Mouse (Mus musculus): ENCODE data around the gene Prm2.
A peak's percentile ranks its signal among the peaks of the same experiment; 100 is the strongest.

The Prm2 gene

DNA sequence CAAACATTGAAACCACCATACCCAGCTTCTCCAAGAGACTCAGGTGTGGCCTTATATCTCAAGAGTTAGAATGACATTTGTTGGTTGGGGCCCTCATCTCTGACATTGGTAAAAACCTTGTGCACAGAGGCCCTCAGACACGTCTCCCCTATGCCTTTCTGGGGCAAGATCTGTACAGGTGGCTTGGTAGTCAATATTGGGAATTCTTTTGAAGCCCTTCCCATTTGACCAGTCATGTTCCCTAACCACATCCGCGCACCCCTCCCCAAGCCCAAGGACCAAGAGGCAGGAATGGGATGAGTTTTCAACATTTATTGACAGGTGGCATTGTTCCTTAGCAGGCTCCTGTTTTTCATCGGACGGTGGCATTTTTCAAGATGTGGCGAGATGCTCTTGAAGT lies at the start of gene Prm2:
Gene Prm2 (minus strand): TSS at position 101 of the 400 bp plus-strand sequence.
- no peak for ATAC-seq (ENCODE audit: low TSS enrichment)

DNA sequence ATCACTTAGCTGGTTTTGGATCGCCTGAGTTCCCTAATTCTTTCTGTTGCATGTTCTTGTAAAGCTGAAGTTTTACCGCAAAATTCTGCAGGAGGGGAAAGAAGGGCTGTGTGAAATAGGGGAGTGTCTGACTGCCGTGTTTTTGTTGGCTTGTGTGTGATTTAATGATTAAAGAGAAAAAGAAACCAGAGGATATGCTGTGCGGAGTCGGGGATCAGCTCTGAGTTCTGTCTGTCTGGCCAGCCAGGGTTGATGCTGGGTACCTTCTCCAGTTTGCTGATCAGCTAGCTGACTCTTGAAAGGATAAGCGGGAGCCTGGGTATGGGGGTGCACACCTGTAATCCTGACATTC lies 48.4 kb upstream of the Prm2 start:
- no peak for ATAC-seq (ENCODE audit: low TSS enrichment)

DNA sequence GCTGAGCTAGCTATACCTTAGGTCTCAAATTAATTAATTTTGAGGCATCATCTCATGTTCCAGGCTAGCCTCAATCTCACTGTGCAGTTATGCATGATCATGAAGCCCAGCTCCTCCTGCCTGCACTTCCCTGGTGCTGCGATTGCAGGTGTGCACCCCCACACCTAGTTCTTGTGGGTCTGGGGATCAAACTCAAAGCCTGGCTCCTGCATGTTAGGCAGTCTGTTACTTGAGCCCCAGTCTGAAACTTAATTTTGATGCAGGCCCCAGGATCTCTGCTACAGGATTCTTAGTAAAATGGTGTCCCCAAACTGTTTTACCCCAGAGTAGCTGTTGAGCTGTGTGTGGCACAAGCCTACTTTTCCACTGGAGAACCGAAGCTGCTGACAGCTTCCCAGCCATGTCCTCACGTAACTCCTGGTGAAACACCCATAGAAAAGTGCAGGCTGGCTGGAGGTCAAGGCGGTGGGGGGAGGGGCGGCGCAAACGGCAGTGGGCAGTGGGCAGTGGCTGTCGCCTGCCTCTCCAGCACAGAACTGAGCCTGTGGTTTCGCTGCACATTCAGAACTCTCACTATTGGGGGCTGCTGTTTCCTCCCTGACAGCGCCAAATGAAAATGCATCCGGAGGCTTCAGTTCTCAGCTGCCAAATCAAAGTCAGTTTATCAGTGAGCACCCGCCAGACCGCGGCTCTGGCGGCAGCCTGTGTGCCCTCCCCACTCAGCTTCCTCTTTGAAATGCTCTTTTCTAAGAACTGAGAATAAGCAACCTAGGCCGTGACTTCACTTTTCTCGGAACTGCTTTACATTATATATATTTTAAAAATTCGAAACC lies 47.8 kb upstream of the Prm2 start:
- ATAC-seq (ENCODE audit: low TSS enrichment): no peak

DNA sequence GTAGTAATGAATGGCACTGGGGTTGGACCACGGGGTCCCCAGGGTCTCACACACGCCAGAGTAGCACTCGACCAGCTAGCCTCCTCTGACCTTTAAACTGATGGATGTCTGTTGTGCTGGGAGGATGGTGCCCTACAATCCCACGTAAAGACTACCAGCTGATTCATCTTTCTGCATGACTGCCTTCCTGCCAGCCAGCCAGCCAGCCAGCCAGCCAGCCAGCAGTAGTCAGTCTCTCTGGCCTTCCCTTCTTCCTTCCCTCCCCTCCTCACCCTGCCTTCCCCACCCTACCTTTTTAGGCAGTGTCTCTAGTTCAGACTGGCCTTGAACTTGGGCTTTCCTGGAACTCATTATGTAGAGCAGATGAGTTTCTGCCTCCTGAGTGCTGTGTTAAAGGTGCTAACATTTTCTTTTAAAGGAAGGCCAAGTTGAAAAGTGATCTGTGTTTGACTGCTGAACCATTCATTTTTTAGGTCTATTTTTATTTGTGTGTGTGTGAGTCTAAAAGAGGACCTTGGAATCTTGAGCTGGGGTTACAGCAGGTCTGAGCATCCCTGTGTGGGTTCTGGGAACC lies 46.4 kb upstream of the Prm2 start:
- ATAC-seq (ENCODE audit: low TSS enrichment): no peak

DNA sequence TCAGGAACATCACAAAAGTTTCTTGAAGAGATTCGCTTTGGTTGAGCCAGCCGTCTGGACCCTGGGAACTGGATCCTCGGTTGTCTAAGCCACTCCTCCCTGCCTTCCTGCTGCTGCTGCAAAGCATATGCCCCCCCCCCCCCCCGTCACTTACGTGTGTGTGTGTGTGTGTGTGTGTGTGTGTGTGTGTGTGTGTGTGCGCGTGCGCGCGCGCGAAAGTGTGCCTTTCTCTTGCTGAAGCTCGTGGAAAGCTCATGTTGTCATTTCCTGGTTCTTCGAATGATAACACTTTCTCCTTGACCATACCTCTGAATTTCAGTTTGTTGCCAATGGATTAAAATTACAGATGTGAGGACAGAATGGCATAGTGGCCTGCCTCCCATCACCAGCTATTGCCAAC lies 44.1 kb upstream of the Prm2 start:
- no peak for ATAC-seq (ENCODE audit: low TSS enrichment)

DNA sequence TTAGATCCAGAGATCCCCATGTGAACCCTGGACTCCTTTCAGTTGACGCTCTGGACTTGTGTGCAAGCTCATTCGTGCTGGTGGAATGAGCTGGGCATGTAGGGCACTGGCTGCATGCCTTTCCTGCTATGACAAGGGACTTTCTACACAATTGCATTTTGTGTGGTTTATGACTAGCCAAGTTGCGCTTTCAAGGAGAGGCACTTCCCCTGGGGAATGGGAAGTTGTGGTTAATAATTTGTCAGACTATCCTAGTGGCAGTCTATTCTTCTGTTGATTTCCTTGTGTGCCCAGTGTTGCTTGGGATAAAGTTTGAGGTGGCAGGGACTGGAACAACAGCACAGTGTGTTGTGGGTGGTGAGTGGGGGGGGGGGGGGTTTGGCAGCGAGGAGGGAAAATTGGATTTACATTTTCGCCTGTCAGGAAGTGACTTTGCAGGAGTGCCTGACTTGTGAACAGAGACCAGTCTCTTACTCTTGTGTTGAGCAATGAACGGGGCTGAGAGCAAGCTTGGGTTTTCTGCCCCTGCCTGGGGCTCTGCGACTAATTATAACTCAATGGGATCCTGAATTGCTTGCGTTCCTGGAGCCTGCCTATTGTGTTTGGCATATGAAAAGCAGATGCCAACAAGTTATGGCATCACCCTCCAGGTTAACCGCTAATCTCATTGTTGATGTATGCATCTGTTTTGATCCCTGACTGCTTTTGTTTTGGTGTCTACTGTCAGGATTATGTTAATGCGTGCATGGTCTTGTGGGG lies 42.7 kb upstream of the Prm2 start:
- no peak for ATAC-seq (ENCODE audit: low TSS enrichment)

DNA sequence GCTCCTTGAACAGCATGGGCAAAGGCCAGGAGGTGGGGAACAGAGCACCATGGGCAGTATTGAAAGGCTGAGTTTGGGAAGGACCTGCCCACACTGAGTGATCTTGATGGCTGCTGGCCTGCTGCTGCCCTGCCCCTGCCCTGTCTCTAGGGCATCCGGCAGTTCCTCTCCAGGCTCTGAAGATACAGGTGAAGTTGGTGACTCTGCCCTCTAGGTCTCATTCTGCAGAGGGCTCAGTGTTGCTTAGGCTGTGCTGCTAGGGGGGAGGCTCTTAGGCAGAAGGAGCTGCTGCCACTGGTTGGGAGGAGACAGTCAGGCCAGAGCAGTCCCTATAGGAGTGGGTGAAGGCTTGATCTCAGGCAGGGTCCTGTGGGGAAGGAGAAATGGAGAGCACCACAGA lies 42.0 kb upstream of the Prm2 start:
- no peak for ATAC-seq (ENCODE audit: low TSS enrichment)

DNA sequence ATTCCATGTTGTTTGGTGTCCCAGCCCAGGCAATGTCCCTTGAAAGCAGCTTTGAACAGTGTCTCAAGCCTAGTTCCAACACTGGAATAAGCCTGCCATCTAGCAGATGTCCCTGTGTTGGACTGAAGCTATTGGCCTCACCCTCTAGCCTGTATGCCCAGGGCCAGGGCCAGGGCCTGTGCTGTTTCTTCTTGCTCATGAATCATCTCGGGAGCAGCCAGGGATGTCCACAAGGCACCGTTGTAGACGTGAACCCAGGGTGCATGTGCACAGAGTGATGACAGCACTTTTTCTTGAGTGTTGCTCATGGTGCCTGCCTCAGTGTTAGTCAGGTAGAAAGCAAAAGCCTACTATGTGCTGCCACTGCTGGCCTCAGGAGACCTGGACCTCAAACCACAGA lies 41.3 kb upstream of the Prm2 start:
- no peak for ATAC-seq (ENCODE audit: low TSS enrichment)

DNA sequence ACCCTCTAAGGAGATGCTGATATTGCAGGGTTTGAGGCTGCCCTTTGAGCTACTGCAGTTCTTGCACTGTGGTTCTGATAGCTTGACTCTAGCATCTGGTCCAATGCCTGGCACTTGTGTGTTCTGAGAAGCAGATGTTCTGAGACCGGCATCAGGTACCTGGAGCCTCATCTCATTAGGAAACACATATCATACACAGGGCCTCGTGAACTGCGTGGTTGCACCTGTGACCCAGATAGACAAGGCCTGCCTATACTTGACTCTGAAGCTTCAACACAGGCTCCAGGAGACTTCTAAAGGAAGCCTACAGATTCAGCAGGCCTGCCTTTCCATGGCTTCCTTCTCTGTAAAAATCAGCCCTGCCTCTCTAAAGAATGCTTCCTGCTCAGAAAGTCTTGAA lies 40.5 kb upstream of the Prm2 start:
- ATAC-seq (ENCODE audit: low TSS enrichment): no peak

DNA sequence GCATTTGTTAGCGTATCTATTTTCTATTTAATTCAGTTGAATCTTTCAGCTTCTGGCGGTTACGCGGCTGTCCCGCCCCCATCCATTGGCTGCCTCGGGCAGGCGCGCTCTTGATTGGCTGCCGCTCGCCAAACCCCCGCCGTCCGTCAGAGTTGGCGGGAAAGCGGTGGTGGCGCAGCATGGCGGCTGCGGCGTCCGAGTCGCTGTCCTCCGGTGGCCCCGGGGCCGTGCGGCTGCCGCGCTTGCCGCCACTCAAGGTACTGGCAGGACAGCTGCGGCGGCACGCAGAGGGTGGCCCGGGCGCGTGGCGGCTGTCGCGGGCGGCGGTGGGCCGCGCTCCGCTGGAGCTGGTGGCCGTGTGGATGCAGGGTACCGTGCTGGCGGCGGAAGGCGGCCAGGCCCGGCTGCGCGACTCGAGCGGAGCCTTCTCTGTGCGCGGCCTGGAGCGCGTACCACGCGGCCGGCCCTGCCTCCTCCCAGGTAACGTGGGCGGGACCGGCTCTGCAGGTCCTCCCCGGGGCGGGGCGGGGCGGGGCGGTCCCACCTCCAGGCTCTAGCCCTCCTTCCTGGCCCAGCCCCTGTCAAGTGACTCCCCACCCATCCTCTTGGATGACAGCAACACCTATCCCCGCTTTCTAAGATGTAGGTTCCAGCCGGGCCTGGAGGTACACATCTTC lies 39.1 kb upstream of the Prm2 start, which contains the start of gene Rmi2:
Gene Rmi2 (plus strand): TSS at position 149 of the 677 bp plus-strand sequence.
- ATAC-seq (ENCODE audit: low TSS enrichment): peak; percentile 97

DNA sequence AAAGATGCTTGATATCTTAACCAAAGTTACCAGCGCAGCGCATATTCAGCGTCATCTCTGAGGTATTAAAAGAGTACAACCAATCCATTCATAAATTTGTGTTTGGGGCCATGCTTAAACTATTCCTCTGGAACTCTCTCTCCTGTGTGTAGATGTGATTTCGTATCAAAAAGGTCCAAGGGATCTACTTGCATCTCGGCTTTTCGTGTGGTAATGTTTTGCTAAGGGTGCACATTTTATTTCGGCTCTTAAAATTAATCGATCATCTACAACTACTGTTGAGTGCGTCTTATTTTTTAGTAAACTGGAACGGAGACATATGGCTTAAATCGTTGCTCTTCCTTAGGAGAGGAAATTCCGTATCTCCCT lies 38.6 kb upstream of the Prm2 start:
- no peak for ATAC-seq (ENCODE audit: low TSS enrichment)

DNA sequence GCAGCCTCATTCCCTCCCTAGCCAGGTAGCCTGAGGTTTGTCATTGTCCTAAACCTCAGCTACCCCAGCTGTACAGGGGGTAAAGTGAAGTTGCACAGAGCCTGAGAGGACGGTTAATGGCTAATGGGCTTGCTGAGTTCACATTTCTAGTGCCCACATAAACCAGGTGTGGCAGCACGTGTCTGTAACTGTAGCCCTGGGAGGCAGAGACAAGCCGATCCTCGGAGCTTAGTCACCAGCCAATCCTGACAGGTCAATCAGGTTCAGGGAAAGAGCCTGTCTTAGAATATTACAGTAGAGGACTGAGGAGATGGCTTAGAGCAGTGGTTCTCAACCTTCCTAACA lies 32.5 kb upstream of the Prm2 start:
- ATAC-seq (ENCODE audit: low TSS enrichment): no peak

DNA sequence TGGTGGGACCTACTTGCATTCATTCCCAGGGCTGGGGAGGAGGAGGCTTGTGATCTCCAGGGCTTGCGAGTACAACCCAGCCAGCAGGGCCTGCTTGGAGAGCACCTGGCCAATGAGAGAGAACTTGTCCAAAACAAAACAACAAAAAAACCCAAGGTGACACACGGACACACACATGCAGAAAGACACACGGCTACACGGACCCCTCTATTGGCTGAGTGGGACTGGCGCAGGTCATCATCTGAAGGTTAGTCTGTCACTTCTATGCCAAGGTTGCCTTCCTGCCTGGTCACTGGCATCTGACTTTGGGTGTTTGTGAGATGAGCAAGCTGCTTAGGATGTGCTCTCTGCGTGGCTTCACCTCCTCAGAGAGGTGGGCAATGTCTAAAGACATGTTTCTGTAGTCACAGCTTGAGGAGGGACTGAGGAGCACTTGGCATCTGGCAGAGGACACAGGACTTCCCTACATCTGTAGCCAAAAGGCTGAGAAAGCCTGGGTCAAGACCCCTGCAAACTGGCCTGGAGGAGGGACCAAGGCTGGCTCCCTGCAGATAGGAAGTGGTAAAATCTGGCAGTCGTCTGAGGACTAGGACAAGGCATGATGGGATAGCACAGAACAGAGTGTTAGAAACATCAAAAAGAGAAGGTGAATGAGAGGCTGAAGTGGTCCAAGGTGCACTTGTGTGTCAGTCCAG lies 32.0 kb upstream of the Prm2 start:
- no peak for ATAC-seq (ENCODE audit: low TSS enrichment)

DNA sequence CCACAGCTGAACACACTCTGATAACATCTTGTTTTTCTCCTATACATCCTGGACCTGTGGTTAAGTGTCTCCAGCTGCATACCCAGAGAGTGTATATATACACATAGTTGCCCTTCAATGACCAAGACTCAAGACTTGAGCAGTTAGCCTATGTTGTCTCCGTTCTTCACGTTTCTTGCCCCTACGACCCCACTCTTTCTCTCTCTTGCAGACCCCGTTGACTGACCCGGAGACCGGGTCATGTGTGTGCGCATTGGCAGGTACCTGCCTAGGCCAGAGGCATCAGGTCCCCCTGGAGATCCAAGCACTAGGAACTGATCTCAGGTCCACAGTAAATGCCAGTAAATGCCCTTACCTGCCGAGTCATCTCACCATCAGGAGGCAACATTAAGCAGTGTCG lies 31.3 kb upstream of the Prm2 start:
- no peak for ATAC-seq (ENCODE audit: low TSS enrichment)

DNA sequence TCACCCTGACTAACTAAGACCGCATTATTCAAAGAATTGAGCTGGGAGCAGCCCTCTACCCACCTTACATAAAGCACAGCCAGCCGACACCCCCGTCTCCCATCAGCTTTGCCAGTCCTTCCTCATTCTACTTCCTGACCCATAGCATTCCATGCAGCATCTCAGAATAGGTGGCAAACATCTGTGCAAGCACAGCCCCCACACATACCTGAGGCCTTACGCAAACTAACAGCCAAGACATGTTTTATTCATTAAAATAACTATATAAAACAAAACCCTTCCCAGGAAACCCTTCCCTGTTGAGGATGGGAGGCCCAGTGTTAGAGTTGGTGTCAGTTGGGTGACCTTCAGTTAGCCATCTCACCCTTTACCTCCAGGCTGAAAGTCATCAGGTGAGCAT lies 29.9 kb upstream of the Prm2 start:
- ATAC-seq (ENCODE audit: low TSS enrichment): no peak

DNA sequence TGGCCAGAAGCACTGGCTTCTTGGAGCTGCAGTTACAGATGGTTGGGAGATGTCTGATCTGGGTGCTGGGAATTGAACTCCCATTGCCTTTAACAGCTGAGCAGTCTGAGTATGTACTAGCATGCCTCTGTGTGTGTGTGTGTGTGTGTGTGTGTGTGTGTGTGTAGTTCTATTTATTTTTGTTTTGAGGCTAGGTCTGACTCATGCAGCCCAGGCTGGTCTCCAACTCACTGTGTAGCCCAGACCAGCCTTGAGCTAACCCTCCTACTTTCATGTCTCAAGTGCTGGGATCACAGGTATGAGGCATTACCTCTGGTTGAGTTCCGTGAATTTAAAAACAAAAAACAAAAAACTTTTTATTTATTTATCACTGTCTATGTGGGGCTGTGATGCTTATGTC lies 28.6 kb upstream of the Prm2 start:
- ATAC-seq (ENCODE audit: low TSS enrichment): no peak

DNA sequence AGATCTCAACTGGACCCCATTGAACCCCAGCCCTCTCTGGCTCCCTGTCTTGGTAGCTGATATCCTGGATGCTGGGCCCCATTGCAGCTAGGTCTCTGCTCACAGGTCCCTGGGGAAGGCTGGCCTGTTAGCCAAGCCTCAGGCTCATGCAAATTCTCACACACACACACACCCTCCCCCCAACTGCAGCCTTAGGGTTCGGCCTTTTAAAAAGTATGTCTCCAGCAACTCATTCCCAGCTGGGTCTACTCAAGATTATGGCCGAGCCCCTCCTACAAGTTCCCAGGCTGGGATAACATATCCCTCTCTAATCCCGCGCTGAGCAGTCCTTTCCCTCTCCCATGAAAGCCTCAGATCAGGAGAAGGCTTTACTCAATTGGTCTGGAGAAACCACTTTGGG lies 25.5 kb upstream of the Prm2 start:
- ATAC-seq (ENCODE audit: low TSS enrichment): no peak

DNA sequence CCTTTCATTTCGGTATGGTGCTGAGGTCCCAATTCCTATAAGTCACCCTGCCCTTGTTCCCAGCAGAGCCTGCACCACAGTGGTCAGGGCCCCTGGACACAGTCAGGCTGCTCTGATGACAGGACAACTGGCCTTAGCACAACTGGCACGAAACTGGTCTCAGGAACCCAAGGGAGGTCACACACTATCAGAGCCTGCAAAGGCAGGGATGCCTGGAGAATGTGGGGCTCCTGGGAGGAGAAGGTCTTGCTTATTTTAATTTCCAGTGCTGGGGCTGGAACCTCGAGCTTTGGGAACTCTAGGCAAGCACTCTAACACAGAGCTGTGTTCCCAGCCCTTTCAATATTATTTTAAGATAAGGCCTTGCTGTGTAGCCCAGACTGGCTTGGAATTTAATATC lies 24.0 kb upstream of the Prm2 start:
- ATAC-seq (ENCODE audit: low TSS enrichment): no peak

DNA sequence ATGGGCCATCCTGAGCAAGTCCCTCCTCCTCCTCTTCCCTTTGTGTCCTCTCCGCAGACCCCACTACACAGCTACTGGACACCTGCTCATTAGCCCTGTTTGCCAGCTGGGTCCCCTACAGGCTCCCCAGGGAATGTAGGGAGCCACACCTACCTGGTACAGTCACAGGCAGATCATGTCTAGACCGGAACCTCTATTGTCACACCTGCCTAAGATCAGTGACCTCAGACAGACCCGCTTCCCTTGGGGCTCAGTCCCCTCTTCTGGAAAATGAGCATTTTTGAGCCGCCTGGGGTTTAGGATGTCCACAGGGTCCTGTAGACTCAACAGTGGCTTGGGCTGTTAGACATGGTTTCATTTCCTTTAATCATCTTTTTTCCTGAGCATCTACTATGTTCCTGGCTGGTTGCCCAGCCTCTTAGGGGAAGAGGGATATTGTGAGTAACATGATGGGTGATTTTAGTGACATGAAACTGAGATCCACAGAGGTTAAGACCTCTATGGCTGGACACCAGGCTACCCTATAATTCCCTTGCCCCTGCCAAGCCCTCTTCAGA lies 22.7 kb upstream of the Prm2 start:
- no peak for ATAC-seq (ENCODE audit: low TSS enrichment)

DNA sequence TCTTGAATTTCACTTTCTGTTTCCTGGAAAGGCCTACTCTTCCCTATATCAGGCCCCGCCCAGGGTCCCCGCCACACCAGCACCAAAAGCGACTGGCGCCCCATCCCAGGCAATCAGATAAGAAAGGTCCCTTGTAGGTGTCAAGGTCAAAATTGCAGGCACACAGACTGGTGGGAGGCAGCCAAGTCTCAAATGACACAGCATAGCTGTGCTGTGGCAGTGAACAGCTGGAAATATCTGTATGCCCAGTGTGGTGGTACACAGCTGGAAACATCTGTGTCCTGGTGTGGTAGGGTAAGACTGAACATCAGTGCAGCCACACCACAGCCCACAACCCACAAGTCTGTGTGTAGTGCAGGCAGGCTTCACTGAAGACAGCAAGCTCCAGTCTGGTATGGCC lies 18.9 kb upstream of the Prm2 start:
- ATAC-seq (ENCODE audit: low TSS enrichment): no peak

DNA sequence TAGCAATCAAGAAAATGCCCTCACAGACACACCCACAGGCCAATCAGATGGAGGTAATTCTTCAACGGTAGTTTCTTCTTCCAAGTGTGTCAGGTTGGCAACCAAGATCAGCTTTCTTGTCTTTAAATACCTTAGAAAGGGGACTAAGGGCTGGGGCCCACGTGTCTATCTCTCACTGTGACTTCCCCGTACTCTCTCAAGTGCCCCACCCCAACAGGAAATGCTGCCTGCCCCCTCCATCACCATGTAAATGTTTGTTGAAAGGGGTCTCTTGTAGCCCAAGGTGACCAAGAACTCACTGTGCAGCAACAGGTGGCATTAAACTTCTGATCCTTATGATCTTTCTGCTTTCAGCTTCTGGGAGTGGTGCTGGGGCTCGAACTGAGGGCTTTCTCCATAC lies 17.8 kb upstream of the Prm2 start:
- no peak for ATAC-seq (ENCODE audit: low TSS enrichment)

DNA sequence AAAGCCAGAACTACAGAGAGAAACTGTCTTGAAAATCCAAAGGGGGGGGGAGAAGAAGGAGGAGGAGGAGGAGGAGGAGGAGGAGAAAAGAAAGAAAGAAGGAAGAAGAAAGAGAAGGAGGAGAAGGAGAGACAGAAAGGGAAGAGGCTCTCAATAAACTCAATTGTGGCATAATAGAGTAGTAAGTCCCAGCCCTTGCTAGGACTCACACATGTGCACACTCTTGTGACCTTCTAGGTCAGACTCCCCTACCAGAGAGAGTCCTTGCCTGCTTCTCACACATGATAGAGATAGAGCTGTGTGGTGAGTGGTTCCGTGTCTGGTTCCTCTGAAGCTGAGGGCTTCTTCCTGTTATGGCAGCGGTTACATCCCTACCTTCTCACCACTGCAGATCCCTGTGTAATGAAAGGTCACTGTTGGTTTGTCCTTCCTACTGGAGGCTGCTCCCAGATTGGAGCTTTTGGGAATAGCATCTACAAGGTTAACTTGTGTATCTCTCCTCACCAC lies 17.0 kb upstream of the Prm2 start, which contains the start of gene Gm11172:
Gene Gm11172 (plus strand): TSS at position 51 of the 507 bp plus-strand sequence.
- no peak for ATAC-seq (ENCODE audit: low TSS enrichment)
